Mouse (Mus musculus): ENCODE measurements around the gene Fpr1.
A peak's percentile ranks its signal among the peaks of the same experiment; 100 is the strongest.
"Not testable (repeated sequence)": the region's sequence is repeated elsewhere in the genome, so short reads cannot be mapped to it uniquely, and the experiment has no call there.

Gene Fpr1

DNA sequence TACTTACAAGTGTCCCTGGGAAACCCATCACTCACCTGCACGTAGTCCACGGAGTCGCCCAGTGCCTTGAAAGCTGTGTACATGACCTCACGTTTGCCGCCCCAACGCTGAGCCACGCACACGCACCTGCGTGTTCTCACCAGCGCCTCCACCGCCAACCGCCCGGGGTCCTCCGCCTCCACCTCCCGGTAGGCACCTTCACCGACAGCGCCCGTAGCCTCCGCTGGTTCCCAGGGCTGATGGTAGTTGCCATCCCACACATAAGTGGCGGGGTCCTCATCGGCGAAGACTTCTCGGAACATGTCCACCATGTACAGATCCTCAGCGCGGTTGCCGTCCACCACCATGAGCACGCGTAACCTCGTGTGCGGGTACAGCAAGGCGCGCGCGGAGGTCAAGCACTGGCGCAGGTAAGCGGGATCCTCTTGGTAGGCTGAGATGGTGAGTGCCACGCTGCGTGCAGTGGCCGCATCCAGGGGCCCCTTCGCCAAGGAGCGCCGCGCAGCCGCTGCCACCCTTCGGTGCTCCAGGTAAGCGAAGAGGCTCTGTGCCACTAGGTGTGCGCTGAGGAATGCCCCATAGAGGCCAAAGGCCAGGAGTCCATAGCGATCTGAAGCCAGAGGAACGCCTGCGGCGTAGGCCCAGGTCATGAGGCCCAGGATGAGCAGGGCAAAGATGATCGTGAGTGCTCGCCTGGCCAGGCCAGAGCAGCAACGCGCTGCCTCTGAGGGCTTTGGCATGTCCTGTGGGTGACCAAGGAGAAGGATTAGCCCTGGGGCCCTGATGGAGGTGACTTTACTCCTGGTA is 33.6 kb downstream of the Fpr1 start:
- no peak for DNase-seq

DNA sequence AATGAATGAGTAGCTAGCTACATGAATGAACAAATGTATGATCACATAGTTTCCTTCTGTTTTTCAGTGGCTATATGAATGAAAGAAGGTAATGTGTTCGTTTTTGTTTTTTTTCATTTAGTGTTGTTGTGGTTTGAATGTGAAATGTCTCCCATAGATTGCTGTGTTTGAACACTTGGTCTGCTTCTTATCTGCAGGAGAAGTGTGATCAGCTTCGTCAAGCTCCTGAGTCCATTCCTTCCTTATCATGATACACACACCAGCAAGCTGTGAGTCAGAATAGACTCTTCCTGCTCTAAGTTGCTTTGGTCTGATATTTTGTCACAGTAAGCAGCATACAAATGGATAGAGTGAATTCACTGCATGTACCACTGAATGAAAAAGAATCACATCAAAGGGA is 34.8 kb downstream of the Fpr1 start:
- DNase-seq, result no peak

DNA sequence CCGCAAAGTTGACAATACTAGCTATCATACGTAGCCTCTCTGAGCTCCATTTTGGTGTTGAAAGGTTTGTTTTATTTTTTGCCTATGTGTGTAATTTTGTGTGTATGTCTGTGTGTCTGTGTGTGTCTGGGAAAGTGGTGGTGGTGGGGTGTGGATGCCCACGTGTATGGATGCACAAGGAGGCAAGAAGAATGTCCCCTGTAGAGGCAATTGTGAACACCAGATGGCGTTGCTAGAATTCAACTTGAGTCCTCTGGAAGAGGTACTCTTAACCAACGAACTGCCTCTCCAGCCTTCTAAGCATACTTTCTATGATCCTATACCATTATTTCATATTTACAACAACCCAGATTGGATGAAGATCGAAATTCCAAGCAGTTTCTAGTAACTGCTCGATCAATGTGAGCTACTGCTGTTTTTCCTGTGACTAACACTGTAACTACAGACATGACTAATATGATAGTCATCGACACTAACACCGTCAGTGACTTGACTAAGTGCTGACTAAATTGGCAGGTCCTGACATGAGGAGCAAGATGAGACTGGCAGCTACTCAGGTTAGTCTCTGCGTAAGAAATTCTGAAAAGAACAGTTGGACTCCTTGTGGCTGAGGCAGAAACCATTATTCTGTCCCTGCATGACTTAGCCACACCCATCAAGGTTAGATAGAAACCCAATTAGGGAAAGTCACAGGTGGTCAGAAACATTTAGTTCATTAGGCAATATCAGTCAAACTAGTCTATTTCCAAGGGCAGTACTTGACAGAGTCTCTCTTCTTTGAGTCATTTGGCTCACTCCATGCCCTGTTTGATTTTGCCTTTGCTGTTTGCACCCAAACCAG is 38.3 kb downstream of the Fpr1 start:
- DNase-seq, result peak; percentile 66

DNA sequence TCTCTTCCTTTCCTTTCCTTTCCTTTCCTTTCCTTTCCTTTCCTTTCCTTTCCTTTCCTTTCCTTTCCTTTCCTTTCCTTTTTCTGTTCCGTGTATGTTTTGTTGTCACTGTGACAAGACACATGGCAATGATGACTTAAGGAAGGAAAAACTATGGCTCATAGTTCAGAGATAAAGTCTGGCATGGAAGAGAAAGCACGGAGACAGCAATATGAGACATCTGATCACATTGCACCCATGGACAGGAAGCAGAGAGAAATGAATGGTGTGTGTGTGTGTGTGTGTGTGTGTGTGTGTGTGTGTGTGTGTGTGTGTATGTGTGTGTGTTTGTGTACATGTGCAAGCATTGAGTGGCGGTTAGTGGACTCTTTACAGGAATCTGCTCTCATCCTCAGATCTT is 39.1 kb downstream of the Fpr1 start:
- not testable (repeated sequence) for DNase-seq

DNA sequence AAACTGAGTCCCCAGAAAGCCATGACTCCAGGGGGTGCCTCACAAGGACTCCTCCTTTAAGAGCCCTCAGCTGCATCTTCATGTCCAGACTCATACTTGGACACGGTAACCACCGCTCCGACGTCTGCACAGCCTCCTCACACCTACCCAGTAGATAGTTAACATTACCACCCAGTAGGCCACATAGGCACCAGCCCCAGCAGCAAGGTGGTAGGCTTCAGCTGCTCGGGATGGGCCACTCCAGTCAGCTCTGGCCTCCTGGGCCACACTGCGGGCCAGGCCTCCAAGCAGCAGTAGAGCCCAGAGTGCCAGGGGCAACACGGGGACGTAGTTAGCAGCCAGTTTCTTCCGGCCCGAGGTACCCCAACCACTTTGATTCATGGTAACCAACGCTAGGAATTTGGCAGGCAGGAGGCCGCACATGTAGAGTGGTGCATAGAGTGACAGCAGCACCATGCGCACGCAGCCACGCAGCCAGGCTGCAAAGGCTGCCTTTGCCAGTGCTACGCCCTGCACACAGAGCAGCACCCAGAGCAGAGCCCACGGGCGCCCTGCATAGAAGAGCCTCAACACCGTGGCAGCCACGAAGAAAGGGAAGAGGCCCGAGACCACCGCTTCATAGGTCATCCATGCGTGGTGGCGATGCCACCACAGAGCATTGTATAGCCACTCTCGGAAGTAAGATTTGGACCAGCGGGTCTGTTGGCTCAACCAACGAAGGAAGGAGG is 40.0 kb downstream of the Fpr1 start:
- DNase-seq, result no peak

DNA sequence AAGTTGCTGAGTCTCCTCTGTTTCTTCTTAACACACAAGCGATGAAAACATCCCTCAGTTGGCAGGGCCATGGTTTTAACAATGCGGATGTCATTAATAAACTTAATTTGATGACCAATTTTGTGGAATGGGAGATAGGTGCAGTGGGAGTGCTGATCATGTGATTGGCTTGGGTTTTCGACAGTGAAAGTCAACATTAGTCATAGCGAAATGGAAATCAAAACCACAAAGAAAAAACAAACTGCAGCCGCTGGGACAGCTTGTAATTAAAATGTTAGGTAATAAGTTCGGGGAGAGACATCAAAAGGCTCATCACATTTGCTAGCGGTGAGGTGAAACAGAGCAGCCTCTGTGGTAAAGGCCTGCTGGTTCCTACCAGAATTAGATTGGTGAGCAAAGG is 42.9 kb downstream of the Fpr1 start:
- DNase-seq, result no peak

DNA sequence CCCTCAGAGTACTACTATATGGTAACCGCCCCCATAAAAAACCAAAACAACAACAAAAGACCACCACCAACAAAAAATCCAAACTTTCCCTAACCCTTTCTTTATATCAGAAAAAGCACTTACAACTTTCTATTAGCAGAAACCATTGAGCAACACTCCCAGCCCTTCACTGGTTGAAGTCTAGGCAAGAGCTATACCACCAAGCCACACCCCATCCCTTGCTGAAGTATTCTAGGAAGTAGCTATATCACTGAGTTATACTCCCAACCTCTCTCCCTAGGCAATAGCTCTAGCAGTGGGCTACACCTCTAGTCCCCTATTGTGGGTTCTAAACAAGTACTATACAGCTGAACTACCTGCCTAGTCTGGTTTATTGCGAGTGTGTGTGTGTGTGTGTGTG is 44.5 kb downstream of the Fpr1 start:
- DNase-seq, result no peak

DNA sequence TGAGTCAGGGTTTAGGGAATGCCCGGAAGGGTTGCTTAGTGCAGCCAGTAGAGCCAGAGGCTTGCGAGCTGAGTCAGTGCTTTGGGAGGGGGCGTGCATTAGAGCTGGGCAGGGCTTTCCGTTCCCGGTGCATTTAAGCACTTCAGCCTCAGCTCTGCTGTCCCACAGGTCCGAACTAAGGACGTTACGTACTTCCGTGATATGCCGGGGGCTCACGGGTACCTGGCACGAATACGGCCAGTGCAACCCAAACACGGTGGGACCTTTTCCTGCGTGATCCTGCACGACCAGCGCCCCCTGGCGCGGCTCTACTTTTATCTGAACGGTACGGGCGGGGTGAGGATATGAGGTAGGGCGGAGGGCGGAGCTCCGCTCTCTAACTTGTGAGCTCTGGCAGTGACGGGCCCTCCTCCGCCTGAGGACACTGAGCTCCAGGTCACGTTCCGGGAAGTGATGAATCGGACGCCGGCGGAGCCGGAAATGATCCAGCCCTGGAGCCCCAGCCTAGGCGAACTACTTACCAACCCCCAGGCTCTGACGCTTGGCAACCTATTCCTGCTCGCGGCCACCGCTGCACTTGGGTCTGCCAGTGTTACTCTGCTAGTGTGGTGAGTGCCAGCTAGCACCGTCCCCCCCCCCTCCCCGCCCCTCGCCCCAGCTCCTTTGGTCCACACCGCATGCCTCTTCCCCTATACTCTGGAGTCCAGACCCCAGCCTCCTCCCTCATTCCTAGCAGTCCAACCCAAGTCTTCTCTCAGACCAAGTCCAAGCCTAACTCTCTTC is 45.6 kb downstream of the Fpr1 start:
- peak; percentile 100 for DNase-seq

DNA sequence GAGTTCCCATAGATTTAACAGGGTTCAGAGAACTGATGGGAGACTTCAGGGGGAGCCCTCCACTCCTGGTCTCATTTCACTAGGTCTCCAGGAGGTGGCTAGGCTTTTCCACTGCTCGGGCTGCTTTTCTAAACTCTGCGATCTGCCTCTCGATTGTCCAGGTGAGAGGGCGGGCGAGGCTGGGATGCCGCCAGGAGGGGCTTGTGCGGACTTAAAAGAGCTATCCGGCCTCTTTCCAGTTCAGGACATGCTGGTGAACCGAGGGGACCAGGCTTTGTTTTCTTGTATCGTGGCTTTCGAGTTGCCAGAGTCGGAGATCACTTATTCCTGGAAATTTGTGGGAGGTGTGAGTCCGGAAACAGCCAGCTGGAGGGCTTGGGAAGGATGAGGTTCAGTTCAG is 46.3 kb downstream of the Fpr1 start:
- no peak for DNase-seq

DNA sequence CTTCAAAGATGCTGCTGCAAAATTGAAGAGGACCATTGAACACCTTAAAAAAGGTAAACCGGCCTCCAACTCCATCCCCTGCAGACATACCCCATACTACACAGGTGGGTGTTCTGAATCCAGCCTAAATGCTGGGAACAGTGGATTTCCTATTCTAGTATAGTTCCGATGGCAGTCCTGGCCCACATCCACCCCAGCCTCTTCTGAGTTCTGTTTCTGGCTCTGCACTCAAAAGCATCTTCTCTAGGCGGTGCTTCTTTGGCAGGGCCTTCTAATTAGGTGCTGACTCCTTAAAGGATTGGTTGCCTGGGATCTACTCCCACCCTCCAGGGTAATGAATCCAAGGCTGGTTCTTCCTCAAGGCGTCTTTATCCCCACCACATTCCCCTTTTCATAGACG is 47.6 kb downstream of the Fpr1 start:
- DNase-seq, result no peak

DNA sequence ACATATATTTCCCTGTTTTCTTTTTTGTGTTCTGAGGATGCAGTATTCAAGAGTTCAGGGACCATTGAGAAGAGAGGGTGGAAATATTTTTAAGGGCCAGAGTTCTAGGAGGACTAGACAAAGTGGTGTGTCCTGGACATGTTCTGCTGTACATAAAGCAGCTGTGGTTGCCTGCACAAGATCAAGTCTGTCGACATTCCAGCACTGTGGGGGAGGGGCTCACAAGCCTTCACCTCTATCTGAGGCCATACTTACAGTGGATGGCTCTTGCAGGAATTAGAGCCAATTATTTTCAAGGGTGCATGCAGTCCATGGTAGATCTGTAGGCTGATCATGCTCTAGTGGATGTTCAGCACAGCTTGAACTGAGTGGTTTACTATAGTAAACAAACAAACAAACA is 48.8 kb downstream of the Fpr1 start:
- DNase-seq, result peak; percentile 79

DNA sequence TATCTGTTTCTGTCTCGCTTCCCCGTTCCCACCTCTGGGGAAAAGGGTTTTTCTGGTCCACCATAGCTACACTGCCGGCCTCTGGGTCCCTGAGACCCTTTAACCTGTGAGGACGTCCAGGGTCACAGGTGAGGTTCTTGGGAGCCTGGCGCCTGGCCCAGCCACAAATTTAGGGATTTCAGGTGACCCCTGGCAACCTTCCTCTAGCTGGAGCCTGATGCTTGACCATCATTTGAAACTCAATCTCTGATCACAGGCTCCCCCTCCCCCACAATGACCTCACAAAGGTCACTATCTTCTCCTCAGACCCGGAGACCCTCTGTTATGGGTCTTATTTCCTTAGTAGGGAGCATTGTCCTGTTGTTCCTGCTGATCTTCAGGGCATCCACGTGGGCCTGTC is 53.0 kb downstream of the Fpr1 start:
- no peak for DNase-seq

DNA sequence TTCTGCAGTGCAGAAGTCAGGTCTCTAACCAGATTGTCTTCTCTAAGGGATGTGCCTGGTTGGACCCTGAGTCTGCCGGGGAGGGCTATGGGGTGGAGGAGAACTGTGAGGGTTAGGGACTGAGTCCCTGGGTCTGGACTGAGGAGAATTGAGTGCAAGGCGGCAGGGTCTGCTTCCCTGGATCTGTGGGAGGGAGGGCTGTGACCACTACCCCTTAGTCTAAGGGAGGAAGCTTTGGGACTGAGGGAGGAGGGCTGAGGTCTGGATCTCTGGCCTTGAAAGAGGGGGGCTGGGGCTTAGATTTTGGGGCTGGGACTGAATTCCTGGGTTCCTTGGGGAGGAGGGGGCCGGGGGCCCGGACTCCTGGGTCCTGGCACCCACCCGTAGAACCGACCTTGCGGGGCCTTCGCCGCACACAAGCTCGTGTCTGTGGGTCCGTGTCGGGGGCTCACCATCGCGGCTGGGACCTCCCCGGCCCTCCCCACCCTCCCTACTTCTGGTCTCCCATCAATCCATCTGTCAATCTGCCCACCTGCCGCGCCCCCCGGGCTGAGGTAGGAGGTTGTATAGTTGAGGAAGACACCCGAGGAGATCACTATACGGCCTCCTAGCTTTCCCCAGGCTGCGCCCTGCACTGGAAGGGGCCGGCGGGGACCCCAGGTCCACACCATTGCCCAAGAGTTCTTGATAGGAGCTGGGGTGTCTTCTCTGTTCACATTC is 53.8 kb downstream of the Fpr1 start:
- no peak for DNase-seq

DNA sequence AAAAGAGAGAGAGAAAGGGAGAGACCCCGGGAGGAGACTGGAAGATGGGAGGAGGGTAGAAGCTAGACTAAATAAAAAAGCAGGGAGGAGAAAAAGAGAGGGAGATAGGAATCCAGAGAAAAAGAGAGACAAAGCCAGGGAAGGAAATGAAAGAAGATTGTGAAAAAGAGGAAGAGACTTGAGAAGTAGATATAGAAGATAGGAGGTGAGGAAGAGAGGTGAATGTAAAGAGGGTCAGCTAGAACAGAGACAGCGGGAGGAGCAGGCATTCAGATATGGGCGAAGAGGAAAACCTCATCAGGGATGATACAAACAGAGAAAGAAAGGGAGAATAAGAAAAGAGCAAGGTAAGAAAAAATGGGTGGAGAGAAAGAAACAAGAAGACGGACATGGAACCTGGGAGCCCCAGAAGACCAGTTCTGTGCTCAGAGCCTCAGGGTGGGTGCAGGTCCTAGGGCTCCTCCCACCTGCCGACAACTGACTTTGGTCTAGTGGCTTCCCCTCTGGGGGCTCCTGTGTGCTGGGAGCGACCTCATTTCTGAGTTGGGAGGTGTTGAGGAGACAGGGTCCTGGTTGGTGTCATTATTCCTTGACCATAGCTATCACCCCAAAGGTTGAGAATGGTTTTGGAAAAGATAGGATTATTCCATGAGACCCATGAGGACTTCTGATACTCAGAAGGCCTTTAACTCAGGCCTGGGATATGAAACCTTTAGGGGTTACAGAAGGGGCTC is 54.5 kb downstream of the Fpr1 start:
- no peak for DNase-seq

DNA sequence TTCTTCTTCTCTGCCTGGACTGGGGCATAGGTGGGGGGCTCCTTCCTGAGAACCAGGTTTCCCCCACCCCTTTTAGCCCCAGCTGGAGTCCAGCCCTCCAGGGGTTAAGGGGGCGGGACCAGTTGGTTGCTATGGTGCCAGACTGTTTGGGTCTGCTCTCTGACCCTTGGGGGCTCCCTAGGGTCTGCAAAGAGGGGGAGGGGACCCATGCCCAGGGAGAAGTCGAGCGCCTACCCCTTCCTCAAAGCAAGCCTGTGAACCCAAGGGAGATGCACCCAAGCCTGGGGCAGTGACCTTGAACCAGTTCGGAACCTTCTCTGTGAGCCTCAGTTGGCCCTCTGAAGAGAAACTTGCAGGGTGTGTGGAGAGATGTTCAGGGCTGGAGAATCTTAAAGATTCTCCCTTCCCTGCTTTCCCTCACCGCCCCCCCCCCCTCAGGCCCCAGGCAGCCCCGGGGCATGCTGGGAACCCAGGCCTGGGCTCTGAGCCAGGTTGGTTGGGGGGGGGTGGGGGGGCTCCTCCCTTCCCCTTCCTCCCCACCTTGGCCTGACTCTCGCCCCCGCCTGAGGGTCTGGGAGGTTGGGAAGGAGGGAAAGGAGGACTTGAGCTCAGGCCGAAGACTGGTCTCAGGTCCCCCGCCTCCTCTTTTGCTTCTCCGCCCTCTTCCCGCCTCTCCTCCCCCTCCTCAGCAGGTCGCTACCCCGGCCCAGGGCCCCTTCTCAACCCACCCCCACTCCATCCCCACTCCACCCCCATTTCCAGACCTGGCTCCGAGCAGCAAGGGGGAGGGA is 55.4 kb downstream of the Fpr1 start:
- peak; percentile 29 for DNase-seq

DNA sequence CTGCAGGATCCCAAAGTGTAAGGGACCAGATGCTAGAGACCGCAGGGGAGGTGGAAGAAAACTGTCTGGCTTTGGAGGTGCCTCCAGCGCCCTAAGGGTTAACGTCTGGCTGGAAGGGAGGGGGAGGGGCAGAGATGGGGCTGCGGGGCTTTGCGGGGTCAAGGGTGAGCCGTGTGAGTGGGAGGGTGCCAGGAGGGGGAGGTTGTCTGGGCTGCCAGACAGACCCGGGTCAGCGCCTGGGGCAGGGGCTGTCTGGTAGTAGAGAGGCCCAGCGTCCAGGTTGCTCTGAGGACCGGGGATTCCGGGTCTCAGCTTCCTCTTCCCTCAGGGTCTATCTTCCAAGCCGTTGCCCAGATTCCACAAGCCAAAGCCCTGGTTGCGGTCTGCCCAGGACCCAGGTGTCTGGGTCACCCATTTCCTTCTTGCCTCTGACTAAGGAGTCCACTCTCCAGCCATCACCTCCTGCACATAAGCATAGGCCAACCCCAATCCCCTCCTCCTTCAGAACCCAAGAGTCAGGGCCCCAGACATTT is 56.0 kb downstream of the Fpr1 start:
- peak; percentile 49 for DNase-seq

DNA sequence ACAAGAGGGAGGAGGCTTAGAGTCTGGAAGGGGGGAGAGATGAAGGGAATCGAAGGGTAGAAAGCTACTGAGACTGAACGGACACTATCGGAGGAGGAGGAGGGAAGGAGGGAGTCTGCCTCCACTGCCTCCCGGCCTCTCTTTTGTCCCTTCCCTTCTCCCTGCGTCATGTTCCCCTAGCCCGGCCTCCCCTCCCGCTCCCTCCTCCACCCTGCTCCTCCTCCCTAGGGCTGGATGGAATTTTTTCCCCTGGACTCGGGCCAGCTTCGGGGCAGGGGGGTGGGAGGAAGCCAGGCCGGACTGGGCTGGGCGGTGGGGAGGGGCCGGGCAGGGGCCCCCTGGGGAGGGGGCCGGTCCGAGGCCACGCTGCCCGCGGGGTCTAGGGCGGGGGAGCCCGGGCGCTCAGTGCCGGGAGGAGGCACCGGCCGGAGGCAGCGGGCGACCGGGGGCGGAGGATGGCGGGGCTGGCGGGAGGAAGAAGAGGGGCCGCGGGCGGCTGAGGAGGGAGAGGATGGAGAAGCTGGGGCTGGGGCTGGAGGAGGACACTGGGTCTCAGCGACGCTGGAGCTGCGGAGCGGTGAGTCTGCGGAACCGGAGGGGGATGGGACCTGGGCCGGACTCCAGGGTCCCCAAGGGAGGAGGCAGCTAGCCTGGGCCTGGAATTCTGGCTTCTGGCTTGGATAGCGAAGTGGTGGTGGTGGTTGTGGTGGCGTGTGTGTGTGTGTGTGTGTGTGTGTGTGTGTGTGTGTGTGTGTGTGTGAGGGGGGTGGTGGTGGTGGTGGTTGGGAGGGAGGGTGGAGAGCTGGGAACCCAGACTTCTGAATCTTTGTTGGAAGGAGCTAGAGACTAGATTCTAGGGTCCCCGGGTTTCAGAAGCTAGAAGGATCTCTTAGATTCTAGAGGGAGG is 56.7 kb downstream of the Fpr1 start, which contains the start of gene Spaca6:
Gene Spaca6 (plus strand): TSS at position 408 of the 907 bp plus-strand sequence.
- DNase-seq, result peak; percentile 93

Data from lung, postnatal 36 days (tissue).